Mouse (Mus musculus) layer of hippocampus, adult 9-11 months (tissue): Measurements from ENCODE around the gene Mmp11.
A peak's percentile ranks its signal among the peaks of the same experiment; 100 is the strongest.
"Not testable (repeated sequence)": the region's sequence is repeated elsewhere in the genome, so short reads cannot be mapped to it uniquely, and the experiment has no call there.

Experiments used
- DNase-seq: peaks from one replicate; pipeline ENCODE4 v3.0.0; 2022

The Mmp11 gene

GRCm38 (mm10) chr10:75896208-75896607, 40.1 kb downstream of the Mmp11 start:
- DNase-seq = peak; percentile 69

GRCm38 (mm10) chr10:75895730-75896129, 40.6 kb downstream of the Mmp11 start:
- DNase-seq = no peak

GRCm38 (mm10) chr10:75894601-75895000, 41.7 kb downstream of the Mmp11 start:
- DNase-seq = no peak

- DNase-seq = peak; percentile 99
Measured at GRCm38 (mm10) chr10:75893089-75893750, 43.1 kb downstream of the Mmp11 start, which contains the start of gene Derl3. TSS of gene Derl3 (plus strand) at chr10:75893413.

GRCm38 (mm10) chr10:75889406-75890153, 46.7 kb downstream of the Mmp11 start:
- DNase-seq = no peak

GRCm38 (mm10) chr10:75887504-75887903, 48.8 kb downstream of the Mmp11 start:
- DNase-seq = not testable (repeated sequence)

- no peak for DNase-seq
Measured at GRCm38 (mm10) chr10:75884742-75885141, 51.6 kb downstream of the Mmp11 start.

GRCm38 (mm10) chr10:75883232-75883552, 53.1 kb downstream of the Mmp11 start:
- peak; percentile 84 for DNase-seq

- no peak for DNase-seq
Measured at GRCm38 (mm10) chr10:75882433-75883231, 53.7 kb downstream of the Mmp11 start.

- no peak for DNase-seq
Measured at GRCm38 (mm10) chr10:75881578-75882432, 54.5 kb downstream of the Mmp11 start.

- no peak for DNase-seq
Measured at GRCm38 (mm10) chr10:75880771-75881577, 55.3 kb downstream of the Mmp11 start.

- no peak for DNase-seq
Measured at GRCm38 (mm10) chr10:75880351-75880750, 55.9 kb downstream of the Mmp11 start.

GRCm38 (mm10) chr10:75878836-75879235, 57.5 kb downstream of the Mmp11 start:
- DNase-seq = no peak

- peak; percentile 38 for DNase-seq
Measured at GRCm38 (mm10) chr10:75873543-75874170, 62.6 kb downstream of the Mmp11 start.
